Mouse (Mus musculus): ENCODE measurements around the gene Rbm42. TPM values are rescaled to one million over a fixed set of nuclear protein-coding genes. Genes with fewer than 3 reads are reported as not detected.

Gene Rbm42
- polyA plus RNA-seq, 1 experiment from 2014 or later, result 41.8 TPM

DNA sequence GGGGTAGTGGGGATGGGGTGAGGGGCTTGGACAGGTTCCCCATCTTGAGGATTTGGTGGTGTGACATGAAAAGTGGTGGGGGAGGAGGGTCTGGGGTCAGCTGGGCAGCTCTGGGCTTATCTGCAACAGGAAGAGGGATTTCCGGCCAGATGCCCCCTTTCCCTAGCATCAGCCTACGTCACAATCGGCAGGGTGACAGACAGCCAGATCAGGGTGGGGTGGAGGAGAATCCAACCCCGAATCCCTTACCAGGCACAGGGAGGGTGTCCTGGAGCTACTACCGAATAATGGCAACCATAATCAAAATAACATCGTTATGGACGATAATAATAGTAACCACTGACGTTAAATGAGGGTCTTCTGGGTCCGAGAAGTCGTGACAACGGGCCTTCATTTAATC lies 13.7 kb downstream of the Rbm42 start:
- Histone ChIP-seq H3K4me1 (ENCODE audit: insufficient read depth) (peaks cover 9% of the 10 kb centered on the region), H3K27ac (ENCODE audit: low read depth) (no peak overlapping the region), H3K9me3 (ENCODE audit: low read length) (no peaks in the 10 kb centered on the region), H3K36me3 (replicated peaks; ENCODE audit: insufficient read depth, low read length) (peaks cover 9% of the 10 kb centered on the region), H3K27me3 (ENCODE audit: insufficient read depth, low read length) (peaks cover 42% of the 10 kb centered on the region), H3K9ac (replicated peaks) (no peak overlapping the region), H3K4me3 (ENCODE audit: low read depth, low read length) (no peak overlapping the region), H3K4me2 (ENCODE audit: low read depth, low read length) (no peak overlapping the region)
- DNase-seq, result no peak
- TF ChIP-seq CTCF (IDR thresholded peaks at IDR 0.05; ENCODE audit: low read depth), result no peak
- no peak for TF ChIP-seq EP300 (IDR thresholded peaks at IDR 0.05; ENCODE audit: low read depth)
- ATAC-seq, result no peak
- WGBS (ENCODE audit: insufficient replicate concordance), result 21% methylated on average over 11 of the region's 11 CpGs

DNA sequence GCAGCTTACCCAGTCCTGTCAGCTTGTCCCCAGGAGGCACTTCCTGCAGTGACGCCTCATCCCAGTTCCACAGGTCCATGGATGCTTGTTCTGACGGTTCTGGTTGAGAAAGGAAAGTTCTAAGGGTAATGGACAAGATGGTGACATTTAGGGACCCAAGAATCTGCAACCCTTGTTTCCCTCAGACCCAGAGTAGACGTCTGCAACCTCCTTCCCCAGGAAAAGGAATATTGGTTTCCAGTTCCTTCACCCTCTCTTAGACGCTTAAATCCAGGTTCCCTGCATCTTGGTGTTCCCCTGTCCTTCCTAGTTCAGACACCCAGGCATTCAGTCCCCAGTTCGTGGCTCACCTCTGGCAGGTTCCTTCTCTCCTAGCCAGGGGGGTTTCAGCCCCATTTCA lies 14.4 kb downstream of the Rbm42 start, which contains the start of gene Etv2:
TSS of gene Etv2 (minus strand) at position 101 of the 400 bp plus-strand sequence.
- WGBS (ENCODE audit: insufficient replicate concordance), result 18% methylated on average over 5 of the region's 5 CpGs
- no peaks in the 10 kb centered on the region for H3K9me3 ChIP-seq (ENCODE audit: low read length)
- ATAC-seq (no peak), DNase-seq (no peak)
- no peak within 1 kb of the TSS for H3K27ac ChIP-seq (ENCODE audit: low read depth)
- H3K4me1 ChIP-seq (ENCODE audit: insufficient read depth), result peaks cover 9% of the 10 kb centered on the region
- TF ChIP-seq EP300 (IDR thresholded peaks at IDR 0.05; ENCODE audit: low read depth) (no peak), CTCF (IDR thresholded peaks at IDR 0.05; ENCODE audit: low read depth) (no peak)
- H3K36me3 ChIP-seq (replicated peaks; ENCODE audit: insufficient read depth, low read length), result 0 out of 2 replicates have a peak, but pooled peaks cover 5% of the 10 kb centered on the region
- no peak within 1 kb of the TSS for H3K9ac ChIP-seq (replicated peaks)
- H3K4me3 ChIP-seq (ENCODE audit: low read depth, low read length), result no peak within 1 kb of the TSS
- H3K27me3 ChIP-seq (ENCODE audit: insufficient read depth, low read length), result peaks cover 44% of the 10 kb centered on the region
- peak within 1 kb of the TSS; percentile 47; the same call in 1 of the 2 replicates for H3K4me2 ChIP-seq (ENCODE audit: low read depth, low read length)

GRCm38 (mm10) chr7:30634621-30635020 lies 15.5 kb downstream of the Rbm42 start:
- no peak overlapping the region for H3K9ac ChIP-seq (replicated peaks)
- TF ChIP-seq CTCF (IDR thresholded peaks at IDR 0.05; ENCODE audit: low read depth), result peak; percentile 76
- no peak for TF ChIP-seq EP300 (IDR thresholded peaks at IDR 0.05; ENCODE audit: low read depth)
- ATAC-seq (peak; percentile 75), DNase-seq (peak; percentile 82)
- no peak overlapping the region for H3K27ac ChIP-seq (ENCODE audit: low read depth)
- H3K27me3 ChIP-seq (ENCODE audit: insufficient read depth, low read length), result peaks cover 49% of the 10 kb centered on the region
- H3K9me3 ChIP-seq (ENCODE audit: low read length), result no peaks in the 10 kb centered on the region
- 3% methylated on average over 19 of the region's 20 CpGs for WGBS (ENCODE audit: insufficient replicate concordance)
- peak overlapping the region; percentile 47; the same call in 1 of the 2 replicates for H3K4me2 ChIP-seq (ENCODE audit: low read depth, low read length)
- peaks cover 6% of the 10 kb centered on the region for H3K4me1 ChIP-seq (ENCODE audit: insufficient read depth)
- H3K4me3 ChIP-seq (ENCODE audit: low read depth, low read length), result no peak overlapping the region
- H3K36me3 ChIP-seq (replicated peaks; ENCODE audit: insufficient read depth, low read length), result no peaks in the 10 kb centered on the region

- WGBS (ENCODE audit: insufficient replicate concordance), result 8% methylated on average over 27 of the region's 27 CpGs
- no peaks in the 10 kb centered on the region for H3K36me3 ChIP-seq (replicated peaks; ENCODE audit: insufficient read depth, low read length)
- no peak overlapping the region for H3K27ac ChIP-seq (ENCODE audit: low read depth)
- peaks cover 49% of the 10 kb centered on the region for H3K27me3 ChIP-seq (ENCODE audit: insufficient read depth, low read length)
- TF ChIP-seq EP300 (IDR thresholded peaks at IDR 0.05; ENCODE audit: low read depth), result no peak
- TF ChIP-seq CTCF (IDR thresholded peaks at IDR 0.05; ENCODE audit: low read depth), result no peak
- ATAC-seq (no peak), DNase-seq (no peak)
- no peak overlapping the region for H3K4me3 ChIP-seq (ENCODE audit: low read depth, low read length)
- no peaks in the 10 kb centered on the region for H3K9me3 ChIP-seq (ENCODE audit: low read length)
- no peak overlapping the region for H3K9ac ChIP-seq (replicated peaks)
- no peak overlapping the region; the same call in 1 of the 2 replicates for H3K4me2 ChIP-seq (ENCODE audit: low read depth, low read length)
- peaks cover 6% of the 10 kb centered on the region for H3K4me1 ChIP-seq (ENCODE audit: insufficient read depth)
Measured at GRCm38 (mm10) chr7:30633762-30634412, 16.2 kb downstream of the Rbm42 start.

DNA sequence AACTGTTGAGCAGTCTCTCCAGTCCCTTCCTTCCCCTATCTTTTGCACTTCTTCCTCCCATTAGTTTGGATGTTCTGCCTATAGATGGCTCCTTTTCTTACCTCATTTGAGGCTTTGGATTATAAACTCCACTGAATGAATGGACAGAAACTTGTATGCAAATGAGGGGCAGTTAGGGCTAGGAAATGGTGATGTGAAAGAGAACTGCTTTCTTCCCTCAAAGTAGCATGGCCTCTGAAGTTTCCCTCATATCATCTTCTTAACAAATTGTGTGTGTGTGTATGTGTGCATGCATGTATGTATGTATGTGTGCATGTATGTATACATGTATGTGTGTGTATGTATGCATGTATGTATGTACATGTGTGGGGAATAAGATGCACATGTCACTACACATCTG lies 21.1 kb downstream of the Rbm42 start:
- ATAC-seq (no peak), DNase-seq (no peak)
- Histone ChIP-seq H3K4me3 (ENCODE audit: low read depth, low read length) (no peak overlapping the region), H3K4me2 (ENCODE audit: low read depth, low read length) (no peak overlapping the region), H3K27me3 (ENCODE audit: insufficient read depth, low read length) (peaks cover 23% of the 10 kb centered on the region), H3K9me3 (ENCODE audit: low read length) (no peaks in the 10 kb centered on the region), H3K36me3 (replicated peaks; ENCODE audit: insufficient read depth, low read length) (no peaks in the 10 kb centered on the region; the same call in 1 of the 2 replicates), H3K4me1 (ENCODE audit: insufficient read depth) (peaks cover 11% of the 10 kb centered on the region; the same call in 1 of the 2 replicates), H3K9ac (replicated peaks) (no peak overlapping the region), H3K27ac (ENCODE audit: low read depth) (no peak overlapping the region)
- TF ChIP-seq EP300 (IDR thresholded peaks at IDR 0.05; ENCODE audit: low read depth), result no peak
- no peak for TF ChIP-seq CTCF (IDR thresholded peaks at IDR 0.05; ENCODE audit: low read depth)

GRCm38 (mm10) chr7:30626647-30627046 lies 23.5 kb downstream of the Rbm42 start:
- H3K9ac ChIP-seq (replicated peaks), result no peak overlapping the region
- peaks cover 22% of the 10 kb centered on the region for H3K36me3 ChIP-seq (replicated peaks; ENCODE audit: insufficient read depth, low read length)
- DNase-seq (no peak), ATAC-seq (no peak)
- TF ChIP-seq EP300 (IDR thresholded peaks at IDR 0.05; ENCODE audit: low read depth) (no peak), CTCF (IDR thresholded peaks at IDR 0.05; ENCODE audit: low read depth) (no peak)
- 80% methylated on average over 5 of the region's 5 CpGs for WGBS (ENCODE audit: insufficient replicate concordance)
- H3K27ac ChIP-seq (ENCODE audit: low read depth), result no peak overlapping the region
- H3K27me3 ChIP-seq (ENCODE audit: insufficient read depth, low read length), result 0 out of 2 replicates have a peak, but pooled peaks cover 9% of the 10 kb centered on the region
- H3K4me2 ChIP-seq (ENCODE audit: low read depth, low read length), result peak overlapping the region; percentile 69; the same call in 1 of the 2 replicates
- peaks cover 11% of the 10 kb centered on the region; the same call in 1 of the 2 replicates for H3K4me1 ChIP-seq (ENCODE audit: insufficient read depth)
- no peaks in the 10 kb centered on the region for H3K9me3 ChIP-seq (ENCODE audit: low read length)
- no peak overlapping the region for H3K4me3 ChIP-seq (ENCODE audit: low read depth, low read length)
